Mouse (Mus musculus): ENCODE results near the gene Mrpl4. TPM values are rescaled to one million over a fixed set of nuclear protein-coding genes. Genes with fewer than 3 reads are reported as not detected.

Mrpl4 gene
- total and polyA plus RNA-seq, 2 experiments from 2014 or later = 59.9 to 101 TPM

GRCm38 (mm10) chr9:20986952-20987686 lies 15.4 kb upstream of the Mrpl4 start:
- TF ChIP-seq CTCF (IDR thresholded peaks at IDR 0.05; ENCODE audit: low read depth) = no peak
- WGBS = 64% methylated on average over 15 of the region's 15 CpGs
- Histone ChIP-seq H3K9ac (no peak overlapping the region), H3K4me2 (ENCODE audit: low read depth) (no peak overlapping the region), H3K36me3 (ENCODE audit: insufficient read depth) (no peaks in the 10 kb centered on the region), H3K27me3 (ENCODE audit: insufficient read depth, low read length) (no peaks in the 10 kb centered on the region), H3K4me3 (ENCODE audit: low read depth, low read length) (no peak overlapping the region), H3K9me3 (ENCODE audit: low read length) (no peaks in the 10 kb centered on the region), H3K27ac (ENCODE audit: low read depth, low read length) (no peak overlapping the region), H3K4me1 (ENCODE audit: insufficient read depth) (no peaks in the 10 kb centered on the region)
- ATAC-seq = no peak
- DNase-seq = no peak

- Histone ChIP-seq H3K9ac (no peak overlapping the region), H3K9me3 (ENCODE audit: low read length) (no peaks in the 10 kb centered on the region), H3K4me2 (ENCODE audit: low read depth) (no peak overlapping the region), H3K4me3 (ENCODE audit: low read depth, low read length) (no peak overlapping the region), H3K4me1 (ENCODE audit: insufficient read depth) (no peaks in the 10 kb centered on the region), H3K27me3 (ENCODE audit: insufficient read depth, low read length) (no peaks in the 10 kb centered on the region), H3K36me3 (ENCODE audit: insufficient read depth) (no peaks in the 10 kb centered on the region), H3K27ac (ENCODE audit: low read depth, low read length) (no peak overlapping the region)
- 26% methylated on average over 7 of the region's 7 CpGs for WGBS
- ATAC-seq (no peak), DNase-seq (no peak)
- no peak for TF ChIP-seq CTCF (IDR thresholded peaks at IDR 0.05; ENCODE audit: low read depth)
Measured at GRCm38 (mm10) chr9:20987953-20988352, 14.6 kb upstream of the Mrpl4 start.

- Histone ChIP-seq H3K4me1 (ENCODE audit: insufficient read depth) (no peaks in the 10 kb centered on the region), H3K9ac (no peak overlapping the region), H3K4me3 (ENCODE audit: low read depth, low read length) (no peak overlapping the region), H3K4me2 (ENCODE audit: low read depth) (peak overlapping the region; percentile 26), H3K9me3 (ENCODE audit: low read length) (no peaks in the 10 kb centered on the region), H3K36me3 (ENCODE audit: insufficient read depth) (no peaks in the 10 kb centered on the region), H3K27me3 (ENCODE audit: insufficient read depth, low read length) (no peaks in the 10 kb centered on the region), H3K27ac (ENCODE audit: low read depth, low read length) (no peak overlapping the region)
- ATAC-seq (no peak), DNase-seq (no peak)
- TF ChIP-seq CTCF (IDR thresholded peaks at IDR 0.05; ENCODE audit: low read depth) = no peak
- 5% methylated on average over 10 of the region's 10 CpGs for WGBS
Measured at GRCm38 (mm10) chr9:20990861-20991260, 11.7 kb upstream of the Mrpl4 start.

GRCm38 (mm10) chr9:20991587-20991986 lies 11.0 kb upstream of the Mrpl4 start:
- no peaks in the 10 kb centered on the region for H3K9me3 ChIP-seq (ENCODE audit: low read length)
- H3K27ac ChIP-seq (ENCODE audit: low read depth, low read length) = no peak overlapping the region
- H3K27me3 ChIP-seq (ENCODE audit: insufficient read depth, low read length) = no peaks in the 10 kb centered on the region
- no peak for ATAC-seq
- no peak overlapping the region for H3K9ac ChIP-seq
- WGBS = 91% methylated on average over 4 of the region's 4 CpGs
- no peak overlapping the region for H3K4me3 ChIP-seq (ENCODE audit: low read depth, low read length)
- no peaks in the 10 kb centered on the region for H3K36me3 ChIP-seq (ENCODE audit: insufficient read depth)
- H3K4me2 ChIP-seq (ENCODE audit: low read depth) = no peak overlapping the region
- no peak for DNase-seq
- no peak for TF ChIP-seq CTCF (IDR thresholded peaks at IDR 0.05; ENCODE audit: low read depth)
- no peaks in the 10 kb centered on the region for H3K4me1 ChIP-seq (ENCODE audit: insufficient read depth)

GRCm38 (mm10) chr9:20993165-20993898 lies 9.2 kb upstream of the Mrpl4 start:
- no peak overlapping the region for H3K4me3 ChIP-seq (ENCODE audit: low read depth, low read length)
- no peak overlapping the region for H3K9ac ChIP-seq
- no peaks in the 10 kb centered on the region for H3K27me3 ChIP-seq (ENCODE audit: insufficient read depth, low read length)
- WGBS = 49% methylated on average over 5 of the region's 5 CpGs
- no peak overlapping the region for H3K4me2 ChIP-seq (ENCODE audit: low read depth)
- no peaks in the 10 kb centered on the region for H3K4me1 ChIP-seq (ENCODE audit: insufficient read depth)
- H3K36me3 ChIP-seq (ENCODE audit: insufficient read depth) = no peaks in the 10 kb centered on the region
- DNase-seq (no peak), ATAC-seq (no peak)
- no peaks in the 10 kb centered on the region for H3K9me3 ChIP-seq (ENCODE audit: low read length)
- no peak for TF ChIP-seq CTCF (IDR thresholded peaks at IDR 0.05; ENCODE audit: low read depth)
- H3K27ac ChIP-seq (ENCODE audit: low read depth, low read length) = no peak overlapping the region

GRCm38 (mm10) chr9:20995069-20995468 lies 7.5 kb upstream of the Mrpl4 start:
- H3K27me3 ChIP-seq (ENCODE audit: insufficient read depth, low read length) = no peaks in the 10 kb centered on the region
- H3K4me3 ChIP-seq (ENCODE audit: low read depth, low read length) = no peak overlapping the region
- H3K4me1 ChIP-seq (ENCODE audit: insufficient read depth) = no peaks in the 10 kb centered on the region
- TF ChIP-seq CTCF (IDR thresholded peaks at IDR 0.05; ENCODE audit: low read depth) = no peak
- H3K36me3 ChIP-seq (ENCODE audit: insufficient read depth) = no peaks in the 10 kb centered on the region
- DNase-seq = no peak
- no peak for ATAC-seq
- no peak overlapping the region for H3K27ac ChIP-seq (ENCODE audit: low read depth, low read length)
- no peak overlapping the region for H3K4me2 ChIP-seq (ENCODE audit: low read depth)
- H3K9me3 ChIP-seq (ENCODE audit: low read length) = no peaks in the 10 kb centered on the region
- WGBS = 63% methylated on average over 3 of the region's 3 CpGs
- H3K9ac ChIP-seq = no peak overlapping the region

GRCm38 (mm10) chr9:20997065-20997464 lies 5.5 kb upstream of the Mrpl4 start:
- WGBS = 92% methylated on average over 8 of the region's 8 CpGs

More at GRCm38 (mm10) chr9:20997065-20997464, 5.5 kb upstream of the Mrpl4 start:
- no peak for TF ChIP-seq CTCF (IDR thresholded peaks at IDR 0.05; ENCODE audit: low read depth)
- H3K4me1 ChIP-seq (ENCODE audit: insufficient read depth) = no peaks in the 10 kb centered on the region
- no peaks in the 10 kb centered on the region for H3K9me3 ChIP-seq (ENCODE audit: low read length)
- no peaks in the 10 kb centered on the region for H3K36me3 ChIP-seq (ENCODE audit: insufficient read depth)
- DNase-seq = no peak
- no peak overlapping the region for H3K4me3 ChIP-seq (ENCODE audit: low read depth, low read length)
- H3K27me3 ChIP-seq (ENCODE audit: insufficient read depth, low read length) = no peaks in the 10 kb centered on the region
- H3K9ac ChIP-seq = no peak overlapping the region
- H3K27ac ChIP-seq (ENCODE audit: low read depth, low read length) = no peak overlapping the region
- ATAC-seq = no peak
- H3K4me2 ChIP-seq (ENCODE audit: low read depth) = no peak overlapping the region
